Mouse (Mus musculus) mature B cell (primary cell): ENCODE measurements around the gene Zdhhc4.

Experiments
- in situ Hi-C: fragments of 300-500 bp; cut with MboI; formaldehyde crosslinking; loops from 2 replicates; pipeline ENCODE4 v1.14.3; 2019

Zdhhc4 gene

DNA sequence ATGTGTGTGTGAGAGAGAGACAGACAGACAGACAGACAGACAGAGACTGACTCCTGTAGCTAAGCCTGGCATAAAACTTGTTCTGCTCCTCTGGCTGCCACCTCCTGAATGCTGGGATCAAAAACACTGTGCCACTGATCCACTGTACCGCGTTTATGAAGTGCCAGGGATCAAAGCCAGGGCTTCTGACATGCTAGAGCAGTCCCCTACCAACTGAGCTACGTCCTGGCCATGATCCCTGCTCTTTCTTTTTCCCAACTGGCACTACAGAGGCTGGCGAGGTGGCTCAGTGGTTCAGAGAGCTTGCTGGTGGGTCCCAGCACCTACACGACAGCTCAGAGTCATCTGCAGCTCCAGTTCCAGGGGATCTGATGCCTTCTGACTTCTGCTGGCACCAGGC is 53.3 kb downstream of the Zdhhc4 start:
- in situ Hi-C loops = no loop called here

DNA sequence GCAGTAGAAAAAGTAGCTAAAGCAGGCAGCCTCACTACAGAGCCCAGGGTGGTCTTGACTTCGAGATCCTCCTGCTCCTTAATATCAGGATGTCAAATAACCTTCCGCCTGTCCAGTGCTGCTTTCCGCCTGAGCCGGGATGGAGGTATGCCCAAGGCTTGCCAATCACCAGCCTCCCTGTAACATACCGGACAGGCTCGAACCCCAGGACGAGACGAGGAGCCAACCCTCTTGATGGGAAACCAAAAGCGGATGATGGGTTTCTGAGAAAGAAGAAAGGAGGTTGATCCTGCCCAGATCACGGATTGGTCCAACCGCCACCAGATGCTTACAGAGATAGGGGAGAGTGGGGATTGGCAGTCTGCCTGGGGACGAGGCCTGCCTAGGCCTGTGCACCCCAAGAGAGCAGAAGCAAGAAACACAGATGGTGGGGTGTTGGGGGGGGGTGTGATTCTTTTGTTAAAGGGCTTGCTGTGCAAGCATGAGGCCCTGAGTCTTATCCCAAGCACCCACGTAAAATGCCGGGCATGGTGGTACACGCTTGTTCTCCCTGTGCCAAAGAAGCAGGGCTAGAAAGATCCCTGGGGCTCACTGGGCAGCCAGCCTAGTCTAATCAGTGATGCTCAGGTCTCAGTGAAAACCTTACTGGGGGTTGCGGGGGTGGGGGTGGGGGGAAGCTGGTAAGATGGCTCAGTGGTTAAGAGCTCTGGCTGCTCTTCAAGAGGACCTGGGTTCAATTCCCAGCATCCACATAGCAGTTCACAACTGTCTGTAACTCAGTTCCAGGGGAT is 56.3 kb downstream of the Zdhhc4 start:
- in situ Hi-C loops = no loop called here

DNA sequence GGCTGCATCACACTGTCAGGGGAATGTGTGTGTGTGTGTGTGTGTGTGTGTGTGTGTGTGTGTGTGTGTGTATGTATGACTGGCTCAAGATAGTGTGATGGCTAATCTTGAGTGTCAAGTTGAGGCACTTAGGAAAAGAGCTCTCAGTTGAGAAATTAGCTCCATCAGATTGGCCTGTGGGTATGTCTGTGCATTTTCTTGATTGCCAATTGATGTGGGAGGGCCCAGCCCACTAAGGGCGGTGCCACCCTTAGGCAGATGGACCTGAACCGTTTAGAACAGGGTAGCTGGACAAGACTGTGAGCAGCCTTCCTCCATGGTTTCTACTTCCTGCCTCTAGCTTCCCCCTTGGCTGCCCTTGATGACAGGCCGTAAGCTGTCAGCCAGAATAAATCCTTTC is 56.9 kb downstream of the Zdhhc4 start:
- in situ Hi-C loops = no loop called here

DNA sequence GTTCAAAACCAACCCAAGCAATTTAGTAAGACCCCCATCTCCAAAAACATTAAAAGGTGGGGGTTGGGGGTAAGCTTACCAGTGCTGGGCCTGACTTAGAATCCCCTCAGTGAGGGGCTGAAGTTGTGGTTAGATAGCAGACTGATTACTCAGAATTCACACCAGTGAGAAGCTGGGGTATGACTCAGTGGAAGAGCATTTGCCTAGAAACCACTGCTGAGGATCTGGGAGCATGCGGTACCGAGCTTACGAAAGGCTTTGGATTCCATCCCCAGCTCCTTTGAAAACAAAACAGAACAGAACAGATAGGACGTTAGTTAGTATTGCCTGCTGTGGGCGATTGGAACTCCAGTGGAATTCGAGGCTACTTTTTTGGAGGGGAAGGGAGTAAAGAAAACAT is 57.4 kb downstream of the Zdhhc4 start:
- in situ Hi-C loops = no loop called here

DNA sequence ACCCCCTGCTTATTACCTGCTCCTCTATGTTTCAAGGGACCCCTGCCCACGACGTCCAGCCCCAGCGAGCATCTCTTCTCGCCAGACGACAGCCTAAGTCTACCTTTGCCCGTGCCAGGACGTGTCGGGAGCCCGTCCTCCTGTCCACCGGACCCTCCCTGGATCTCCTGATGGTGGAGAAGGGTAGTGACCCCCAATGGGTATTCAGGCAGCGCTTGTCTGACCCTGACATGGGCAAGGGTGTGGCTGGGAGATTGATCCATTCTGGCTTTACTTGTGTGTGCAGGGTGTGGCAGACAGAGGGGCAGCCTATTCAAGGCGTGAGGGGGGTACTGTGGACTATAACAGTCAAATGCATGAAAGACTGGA is 58.9 kb downstream of the Zdhhc4 start:
- in situ Hi-C loops = no loop called here

DNA sequence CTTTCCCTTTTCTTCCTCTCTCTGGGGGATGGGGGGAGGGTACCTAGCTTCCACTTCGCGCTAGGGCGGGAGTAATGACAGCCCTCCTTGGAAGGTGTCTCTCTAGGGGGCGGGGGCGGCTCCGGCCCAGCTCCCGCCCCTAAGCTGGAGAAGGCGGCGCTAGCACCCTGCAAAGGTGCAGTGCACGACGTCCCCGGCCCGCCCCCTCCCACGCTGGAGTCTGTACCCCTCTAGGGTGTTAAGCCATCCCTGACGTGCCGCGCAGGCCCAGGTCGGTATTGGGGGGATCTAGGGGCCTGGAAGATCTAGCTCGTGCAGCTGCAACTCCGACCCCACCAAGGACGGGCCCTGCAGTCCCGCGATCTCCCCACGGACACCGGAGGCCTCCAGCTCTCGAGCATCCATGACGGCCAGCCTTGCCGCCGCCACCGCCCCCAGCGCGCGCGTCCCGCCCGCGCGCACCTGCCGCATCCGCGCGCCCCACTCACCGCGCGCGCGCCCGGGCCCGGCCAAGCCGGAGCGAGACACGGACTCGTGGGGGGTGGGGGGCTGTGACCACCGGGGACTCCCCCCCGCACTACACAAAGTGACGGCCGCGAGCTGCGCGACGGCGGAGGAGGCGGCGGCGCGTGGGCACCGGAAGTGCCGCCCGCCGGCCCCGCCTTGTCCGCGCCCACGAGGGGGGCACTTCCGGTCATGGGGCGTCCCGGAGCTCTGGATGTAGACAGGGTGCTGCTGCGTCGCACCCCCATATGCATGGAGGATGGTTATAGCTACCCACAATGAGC is 59.5 kb downstream of the Zdhhc4 start, which contains the start of gene Zfp316:
Gene Zfp316 (minus strand): TSS at position 660 of the 788 bp plus-strand sequence.
- in situ Hi-C loops = no loop called here

DNA sequence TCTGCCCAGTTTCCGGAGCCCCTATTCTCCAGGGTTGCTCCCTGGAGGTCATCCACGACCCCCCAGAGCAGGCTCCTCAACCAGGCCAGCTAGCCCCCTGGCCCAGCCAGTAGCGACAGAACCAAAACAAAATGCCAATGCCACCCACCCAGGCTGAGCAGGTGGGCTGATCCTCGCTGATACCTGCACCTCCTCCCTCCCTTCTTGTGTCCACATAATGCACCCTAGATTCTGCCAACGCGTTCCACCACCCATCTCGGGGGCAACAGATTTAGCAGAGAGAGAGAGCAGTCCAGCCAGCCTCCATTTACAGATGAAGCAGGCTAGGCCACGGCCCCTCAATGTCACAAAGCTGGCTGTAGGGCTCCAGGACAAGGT is 60.1 kb downstream of the Zdhhc4 start:
- in situ Hi-C loops = no loop called here

DNA sequence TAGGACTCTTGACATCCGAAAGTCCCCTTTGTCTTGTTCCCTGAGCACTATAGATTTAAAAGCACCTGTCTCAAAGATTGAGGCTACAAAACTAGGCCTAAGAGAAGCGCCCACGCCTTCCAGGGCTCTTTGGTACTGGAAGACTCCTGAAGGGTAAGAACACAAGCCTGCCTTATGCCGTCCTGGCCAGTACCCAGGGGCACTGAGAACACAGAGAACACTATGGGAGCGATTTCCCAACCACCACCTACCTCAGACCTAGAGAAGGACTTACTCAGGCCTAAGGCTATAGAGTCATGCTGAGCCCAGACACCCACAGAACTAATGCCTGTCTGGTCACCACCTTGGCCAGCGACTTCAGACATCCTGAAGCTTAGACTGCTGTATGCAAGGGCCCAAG is 62.3 kb downstream of the Zdhhc4 start:
- in situ Hi-C loops = no loop called here
